Mouse (Mus musculus) myocyte (in vitro differentiated cells): Measurements from ENCODE around the gene Gm45140.

Experiments
- CEBPB ChIP-seq: IDR thresholded peaks from 2 replicates; pipeline ENCODE4 v1.6.1; 2011; ENCODE audit warnings: mild to moderate bottlenecking, moderate library complexity; ENCODE audit not compliant: poor library complexity, insufficient read depth, severe bottlenecking
- E2F4 ChIP-seq: IDR thresholded peaks from one replicate; pipeline ENCODE4 v1.6.1; 2011; ENCODE audit warnings: mild to moderate bottlenecking, control low read depth, moderate library complexity; ENCODE audit not compliant: insufficient read depth
- MAX ChIP-seq: IDR thresholded peaks from one replicate; pipeline ENCODE4 v1.6.1; 2011; ENCODE audit warnings: low read depth, mild to moderate bottlenecking, control low read depth
- MYOD1 ChIP-seq, 3 experiments: IDR thresholded peaks; one replicate each; pipeline ENCODE4 v1.6.1; 2011; ENCODE audit warnings: control low read depth in 2 of 3, low read depth in 2 of 3, mild to moderate bottlenecking in 2 of 3, moderate library complexity in 1 of 3; ENCODE audit not compliant: insufficient read length in 2 of 3, control insufficient read depth in 1 of 3
- MYOG ChIP-seq, 3 experiments: IDR thresholded peaks; one replicate each; pipeline ENCODE4 v1.6.1; 2011; ENCODE audit warnings: control low read depth in 2 of 3, low read depth in 2 of 3, mild to moderate bottlenecking in 2 of 3; ENCODE audit not compliant: insufficient read length in 2 of 3, control insufficient read depth in 1 of 3, insufficient read depth in 1 of 3
- POLR2A ChIP-seq: IDR thresholded peaks from one replicate; pipeline ENCODE4 v1.6.1; 2011; ENCODE audit warnings: low read depth, mild to moderate bottlenecking, control low read depth, moderate library complexity; ENCODE audit not compliant: insufficient read length
- POLR2AphosphoS2 ChIP-seq: IDR thresholded peaks from one replicate; pipeline ENCODE4 v1.6.1; 2011; ENCODE audit warnings: low read depth, control low read depth; ENCODE audit not compliant: insufficient read length
- REST ChIP-seq: IDR thresholded peaks from one replicate; pipeline ENCODE4 v1.6.1; 2011; ENCODE audit warnings: mild to moderate bottlenecking, control low read depth, moderate library complexity; ENCODE audit not compliant: insufficient read depth, insufficient read length
- TCF12 ChIP-seq: IDR thresholded peaks from one replicate; pipeline ENCODE4 v1.6.1; 2011; ENCODE audit warnings: mild to moderate bottlenecking, control low read depth; ENCODE audit not compliant: poor library complexity, insufficient read depth, severe bottlenecking
- TCF3 ChIP-seq: IDR thresholded peaks from one replicate; pipeline ENCODE4 v1.6.1; 2011; ENCODE audit warnings: low read depth, control low read depth; ENCODE audit not compliant: insufficient read length
- USF1 ChIP-seq: IDR thresholded peaks from one replicate; pipeline ENCODE4 v1.6.1; 2011; ENCODE audit warnings: low read depth, mild to moderate bottlenecking, control low read depth, moderate library complexity

DNA sequence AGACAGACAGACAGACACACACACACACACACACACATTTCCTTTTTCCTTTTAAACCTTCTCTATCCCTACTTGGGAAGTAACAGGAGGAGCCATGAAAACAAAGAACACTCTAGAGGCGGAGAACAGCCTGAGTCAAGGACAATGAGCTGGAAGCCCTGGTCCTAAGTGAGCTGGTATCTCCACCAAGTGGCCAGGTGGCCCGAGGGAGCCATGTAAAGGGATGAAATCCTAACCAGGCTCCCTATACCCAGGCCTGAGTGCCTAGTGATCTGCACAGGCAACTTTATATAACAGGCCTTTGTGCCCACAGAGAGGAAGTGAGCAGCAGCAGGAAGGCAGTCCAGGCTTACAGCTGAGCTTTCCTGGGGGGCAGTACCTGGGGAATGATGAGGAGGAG lies 28.7 kb downstream of the Gm45140 start:
- TF ChIP-seq POLR2A (no peak), MAX (no peak), MYOD1 (IDR thresholded peaks at IDR 0.05; ENCODE audit: control insufficient read depth in 1 of 3, insufficient read length in 2 of 3, low read depth in 2 of 3) (no peak), MYOG (IDR thresholded peaks at IDR 0.05; ENCODE audit: control insufficient read depth in 1 of 3, insufficient read depth in 1 of 3, insufficient read length in 2 of 3, low read depth in 2 of 3) (no peak), TCF12 (no peak), POLR2AphosphoS2 (no peak), USF1 (no peak), E2F4 (no peak), TCF3 (no peak), CEBPB (no peak), REST (no peak)
